Mouse (Mus musculus) embryonic facial prominence, embryonic 10.5 days (tissue): ENCODE data around the gene Ppp1r36. TPM values are rescaled to one million over a fixed set of nuclear protein-coding genes. Genes with fewer than 3 reads are reported as not detected.
A peak's percentile ranks its signal among the peaks of the same experiment; 100 is the strongest.

Experiments used
- DNase-seq: peaks from one replicate; pipeline ENCODE4 v3.0.0-alpha.2; 2017; ENCODE audit warnings: low spot score
- H3K27ac ChIP-seq: fragments of 300-500 bp; sonication (generic); replicated peaks from 2 replicates; pipeline ENCODE4 v1.5.1; 2016; ENCODE audit warnings: mild to moderate bottlenecking
- H3K27me3 ChIP-seq: fragments of 300-500 bp; sonication (generic); replicated peaks from 2 replicates; pipeline ENCODE4 v1.6.1; 2016; ENCODE audit warnings: low read depth, mild to moderate bottlenecking; ENCODE audit not compliant: poor library complexity, severe bottlenecking
- H3K36me3 ChIP-seq: fragments of 300-500 bp; sonication (generic); replicated peaks from 2 replicates; pipeline ENCODE4 v1.6.1; 2016; ENCODE audit warnings: mild to moderate bottlenecking, moderate library complexity
- H3K4me1 ChIP-seq: fragments of 300-500 bp; sonication (generic); 2 replicates; pipeline ENCODE4 v1.6.1; 2016
- H3K4me3 ChIP-seq: fragments of 300-500 bp; sonication (generic); 2 replicates; pipeline ENCODE4 v1.5.1; 2016; ENCODE audit warnings: mild to moderate bottlenecking, moderate library complexity
- H3K9me3 ChIP-seq: fragments of 300-500 bp; sonication (generic); 2 replicates; pipeline ENCODE4 v1.6.1; 2016; ENCODE audit warnings: mild to moderate bottlenecking
- WGBS: fragments of 180-500 bp; shearing (Covaris S2); methylation state at CpG from one replicate; pipeline ENCODE4 v1.1.7; 2016; 5-methylcytosine and 5-hydroxymethylcytosine counted together
- polyA plus RNA-seq: library from polyadenylated mRNA; unstranded; fragments of >200 nt; fragmentation: Nextera tagmentation; extraction: Ambion mirVana; gene quantifications from 2 replicates; pipeline ENCODE4 v1.2.1, GENCODE M21; 2016

Gene Ppp1r36
- polyA plus RNA-seq, 1 experiment from 2014 or later = 1.8 TPM

GRCm38 (mm10) chr12:76485381-76485780 is 68.0 kb downstream of the Ppp1r36 start:
- DNase-seq = no peak
- WGBS = 51% methylated on average over 11 of the region's 11 CpGs
- Histone ChIP-seq H3K9me3 (no peaks in the 10 kb centered on the region), H3K4me1 (peaks cover 12% of the 10 kb centered on the region), H3K36me3 (no peaks in the 10 kb centered on the region), H3K27me3 (no peaks in the 10 kb centered on the region), H3K27ac (peak overlapping the region; percentile 4; the same call in 1 of the 2 replicates), H3K4me3 (no peak overlapping the region)

- H3K36me3 ChIP-seq = no peaks in the 10 kb centered on the region
- no peak overlapping the region for H3K4me3 ChIP-seq
- H3K27me3 ChIP-seq = no peaks in the 10 kb centered on the region
- peaks cover 12% of the 10 kb centered on the region for H3K4me1 ChIP-seq
- H3K9me3 ChIP-seq = no peaks in the 10 kb centered on the region
- WGBS = 78% methylated on average over 9 of the region's 9 CpGs
- H3K27ac ChIP-seq = no peak overlapping the region
- DNase-seq = no peak
Measured at GRCm38 (mm10) chr12:76486943-76487342, 69.6 kb downstream of the Ppp1r36 start.

Other genes with a start within 250 kb of the Ppp1r36 start
- 0.20 and 0.29 TPM in 2 replicates for gene Esr2, start 240.3 kb upstream of the Ppp1r36 start, polyA plus RNA-seq
- gene Tex21, start 170.8 kb upstream of the Ppp1r36 start, polyA plus RNA-seq = not detected in 2 replicates
- 106 and 117 TPM in 2 replicates for gene Mthfd1, start 162.2 kb upstream of the Ppp1r36 start, polyA plus RNA-seq
- 2.3 and 2.7 TPM in 2 replicates for gene Akap5, start 92.6 kb upstream of the Ppp1r36 start, polyA plus RNA-seq
- 14.6 and 17.7 TPM in 2 replicates for gene Zbtb25, start 47.9 kb upstream of the Ppp1r36 start, polyA plus RNA-seq
- 9.4 and 10.0 TPM in 2 replicates for gene Zbtb1, start 47.3 kb upstream of the Ppp1r36 start, polyA plus RNA-seq
- 5.4 and 5.9 TPM in 2 replicates for gene Hspa2, start 13.4 kb upstream of the Ppp1r36 start, polyA plus RNA-seq
- 3.3 and 3.9 TPM in 2 replicates for gene Plekhg3, start 113.4 kb downstream of the Ppp1r36 start, polyA plus RNA-seq